Mouse (Mus musculus) heart, embryonic 12.5 days (tissue): ENCODE data around the gene Ces2c. TPM values are rescaled to one million over a fixed set of nuclear protein-coding genes. Genes with fewer than 3 reads are reported as not detected.
"Not testable (repeated sequence)": the region's sequence is repeated elsewhere in the genome, so short reads cannot be mapped to it uniquely, and the experiment has no call there.

Experiments
- ATAC-seq: fragments of 200-750 bp; cut with Nextera tagmentation; 2 replicates; pipeline ENCODE4 v1.8.0; 2017; ENCODE audit warnings: moderate TSS enrichment, moderate library complexity; ENCODE audit not compliant: insufficient number of reproducible peaks, low FRiP score
- H3K27ac ChIP-seq: fragments of 300-500 bp; sonication (generic); 2 replicates; pipeline ENCODE4 v1.5.1; 2016; ENCODE audit warnings: mild to moderate bottlenecking, moderate library complexity; ENCODE audit not compliant: poor library complexity, severe bottlenecking
- H3K27me3 ChIP-seq: fragments of 300-500 bp; sonication (generic); replicated peaks from 2 replicates; pipeline ENCODE4 v1.6.1; 2016; ENCODE audit warnings: mild to moderate bottlenecking, moderate library complexity
- H3K36me3 ChIP-seq: fragments of 300-500 bp; sonication (generic); 2 replicates; pipeline ENCODE4 v1.6.1; 2016; ENCODE audit warnings: mild to moderate bottlenecking, moderate library complexity
- H3K4me1 ChIP-seq: fragments of 300-500 bp; sonication (generic); replicated peaks from 2 replicates; pipeline ENCODE4 v1.6.1; 2016; ENCODE audit warnings: mild to moderate bottlenecking
- H3K4me2 ChIP-seq: fragments of 300-500 bp; sonication (generic); 2 replicates; pipeline ENCODE4 v1.6.1; 2016; ENCODE audit warnings: mild to moderate bottlenecking, moderate library complexity
- H3K4me3 ChIP-seq: fragments of 300-500 bp; sonication (generic); 2 replicates; pipeline ENCODE4 v1.5.1; 2016; ENCODE audit warnings: mild to moderate bottlenecking
- H3K9ac ChIP-seq: fragments of 300-500 bp; sonication (generic); 2 replicates; pipeline ENCODE4 v1.6.1; 2016; ENCODE audit warnings: mild to moderate bottlenecking, moderate library complexity
- H3K9me3 ChIP-seq: fragments of 300-500 bp; sonication (generic); replicated peaks from 2 replicates; pipeline ENCODE4 v1.6.1; 2016; ENCODE audit warnings: mild to moderate bottlenecking, moderate library complexity
- WGBS: fragments of 180-500 bp; shearing (Covaris S2); methylation state at CpG from one replicate; pipeline ENCODE4 v1.1.7; 2016; 5-methylcytosine and 5-hydroxymethylcytosine counted together
- polyA plus RNA-seq: library from polyadenylated mRNA; unstranded; fragments of >200 nt; fragmentation: Nextera tagmentation; extraction: Ambion mirVana; gene quantifications from 2 replicates; pipeline ENCODE4 v1.2.1, GENCODE M21; 2016

Gene Ces2c
- polyA plus RNA-seq = not detected in 2 replicates

DNA sequence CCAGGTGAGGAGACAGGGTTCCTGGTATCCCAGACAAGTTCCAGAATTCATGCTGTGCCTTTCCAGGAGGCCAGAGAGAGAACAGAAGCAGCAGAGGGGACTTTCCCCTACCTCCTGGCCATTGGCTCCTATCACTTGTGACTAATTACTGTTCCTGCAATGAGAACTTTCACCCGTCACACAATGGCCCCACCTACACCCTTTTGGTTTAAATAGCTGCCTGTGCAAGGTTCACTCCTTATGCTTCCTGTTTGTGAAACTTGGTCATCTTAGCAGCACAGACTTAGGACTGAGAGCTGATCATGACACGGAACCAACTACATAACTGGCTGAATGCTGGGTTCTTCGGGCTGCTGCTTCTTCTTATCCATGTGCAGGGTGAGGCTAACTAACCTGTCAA lies at the start of gene Ces2c:
Ces2c (plus strand) TSS at position 238 of the 400 bp plus-strand sequence.
- no peaks in the 10 kb centered on the region for H3K9me3 ChIP-seq
- no peaks in the 10 kb centered on the region for H3K4me1 ChIP-seq
- no peak for ATAC-seq
- 68% methylated on average over 3 of the region's 3 CpGs for WGBS
- no peak within 1 kb of the TSS for H3K9ac ChIP-seq
- no peak within 1 kb of the TSS for H3K4me3 ChIP-seq
- H3K36me3 ChIP-seq = no peaks in the 10 kb centered on the region
- H3K27me3 ChIP-seq = no peaks in the 10 kb centered on the region
- no peak within 1 kb of the TSS for H3K4me2 ChIP-seq
- no peak within 1 kb of the TSS for H3K27ac ChIP-seq

DNA sequence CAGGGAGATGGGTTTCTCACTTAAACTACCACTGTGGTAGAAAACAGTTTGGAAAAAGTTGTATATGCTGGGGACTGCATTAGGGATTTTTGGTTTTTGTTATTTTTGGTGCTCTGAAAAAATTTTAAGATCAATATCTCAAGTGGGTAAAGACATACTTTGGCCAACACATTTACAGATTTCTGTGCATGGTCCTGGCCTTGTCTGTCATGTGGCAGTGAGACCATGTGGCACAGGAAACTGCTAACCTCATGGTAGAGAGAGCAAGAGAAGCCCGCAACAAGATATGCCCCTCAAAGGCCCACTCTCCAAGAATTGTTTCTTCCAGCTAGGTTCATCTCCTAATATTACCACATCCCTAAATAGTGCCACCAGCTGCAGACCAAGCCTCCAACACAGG lies 47.5 kb upstream of the Ces2c start:
- H3K27ac ChIP-seq = no peak overlapping the region
- H3K27me3 ChIP-seq = no peaks in the 10 kb centered on the region
- ATAC-seq = no peak
- H3K4me3 ChIP-seq = no peak overlapping the region
- H3K36me3 ChIP-seq = no peaks in the 10 kb centered on the region
- WGBS = 81% methylated on average over 1 of the region's 1 CpGs
- no peaks in the 10 kb centered on the region for H3K4me1 ChIP-seq
- H3K4me2 ChIP-seq = no peak overlapping the region
- no peaks in the 10 kb centered on the region for H3K9me3 ChIP-seq
- no peak overlapping the region for H3K9ac ChIP-seq

DNA sequence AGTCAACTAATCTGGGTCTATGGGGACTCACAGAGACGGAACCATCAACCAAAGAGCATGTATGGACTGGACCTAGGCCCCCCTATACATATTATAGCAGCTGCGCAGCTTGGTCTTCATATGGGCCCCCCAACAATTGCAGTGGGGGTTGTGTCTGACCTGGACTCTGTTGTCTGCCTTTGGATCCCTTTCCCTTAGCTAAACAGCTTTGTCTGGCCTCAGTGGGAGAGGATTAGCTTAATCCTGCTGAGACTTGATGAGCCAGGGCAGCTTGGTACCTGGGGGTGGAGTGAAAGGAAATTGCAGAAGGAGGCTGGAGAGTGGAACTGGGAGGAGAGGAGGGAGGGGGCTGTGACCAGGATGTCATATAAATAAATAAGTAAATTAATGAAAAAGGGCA lies 40.7 kb upstream of the Ces2c start:
- H3K27me3 ChIP-seq = no peaks in the 10 kb centered on the region
- no peaks in the 10 kb centered on the region for H3K4me1 ChIP-seq
- no peak overlapping the region for H3K4me3 ChIP-seq
- WGBS = 33% methylated on average over 2 of the region's 2 CpGs
- no peak overlapping the region for H3K27ac ChIP-seq
- no peak overlapping the region for H3K4me2 ChIP-seq
- H3K36me3 ChIP-seq = no peaks in the 10 kb centered on the region
- no peak overlapping the region for H3K9ac ChIP-seq
- H3K9me3 ChIP-seq = no peaks in the 10 kb centered on the region
- no peak for ATAC-seq

DNA sequence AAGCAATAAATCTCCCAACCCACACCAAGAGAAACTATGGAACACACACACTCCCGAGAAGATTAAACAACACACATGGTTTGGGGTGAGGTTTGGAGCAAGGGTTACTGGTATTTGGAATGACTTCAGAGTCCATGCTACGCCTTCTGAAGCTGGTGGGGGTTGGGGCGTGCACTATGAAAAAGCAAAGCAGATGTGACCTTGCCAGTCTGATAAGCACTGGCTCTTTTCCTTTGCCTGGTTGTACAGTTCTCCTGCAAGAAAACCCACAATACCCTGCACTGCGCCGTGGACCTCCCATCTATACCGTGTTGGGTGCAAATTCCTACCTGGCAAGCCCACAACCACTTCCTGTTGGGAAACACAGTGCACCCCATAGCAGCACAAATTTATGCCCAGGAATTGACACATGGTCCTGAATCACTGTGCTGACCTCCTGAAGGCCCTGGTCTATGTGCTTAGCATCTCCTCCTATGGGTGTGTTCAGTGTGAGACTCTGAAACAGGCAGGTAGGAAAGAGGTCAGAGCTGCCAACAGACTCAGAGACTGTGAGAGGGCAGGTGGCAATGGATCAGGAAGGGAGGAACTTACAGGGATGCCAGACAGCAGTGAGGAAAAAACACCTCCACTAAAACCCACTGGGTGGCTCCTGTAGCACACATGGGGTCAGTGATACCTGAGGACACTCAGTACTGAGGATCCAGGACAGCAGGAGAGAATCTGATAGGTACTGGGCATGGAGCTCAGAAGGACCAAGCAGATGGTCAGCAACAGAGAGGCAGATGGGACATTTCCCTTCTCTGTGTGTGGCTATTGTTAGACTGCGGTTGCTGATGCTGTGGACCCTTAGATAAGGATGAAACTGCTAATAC lies 38.1 kb upstream of the Ces2c start:
- H3K9ac ChIP-seq = no peak overlapping the region
- no peaks in the 10 kb centered on the region for H3K36me3 ChIP-seq
- no peaks in the 10 kb centered on the region for H3K9me3 ChIP-seq
- no peak overlapping the region for H3K27ac ChIP-seq
- H3K4me3 ChIP-seq = no peak overlapping the region
- no peaks in the 10 kb centered on the region for H3K4me1 ChIP-seq
- ATAC-seq = no peak
- no peak overlapping the region for H3K4me2 ChIP-seq
- H3K27me3 ChIP-seq = no peaks in the 10 kb centered on the region
- 75% methylated on average over 7 of the region's 7 CpGs for WGBS

DNA sequence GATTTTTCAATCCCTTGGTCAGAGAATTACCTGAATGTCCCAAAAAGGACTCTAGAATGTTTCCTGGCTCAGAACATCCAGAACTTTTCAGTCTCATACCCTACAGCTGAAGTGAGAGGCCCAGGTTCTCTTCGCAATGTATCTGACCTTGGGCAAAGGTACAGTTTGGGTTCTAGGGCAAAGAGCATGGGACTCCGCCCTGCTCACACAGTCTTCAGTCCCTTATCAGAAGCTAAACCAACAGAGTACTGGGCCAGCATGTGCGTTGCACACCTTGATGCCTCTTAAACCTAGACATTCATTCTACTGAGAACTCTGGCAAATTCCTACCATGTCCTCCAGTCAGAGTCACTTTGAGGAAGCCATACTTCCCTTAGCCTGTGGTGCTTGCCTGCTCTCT lies 37.4 kb upstream of the Ces2c start:
- H3K4me2 ChIP-seq = no peak overlapping the region
- no peak for ATAC-seq
- no peaks in the 10 kb centered on the region for H3K4me1 ChIP-seq
- H3K9me3 ChIP-seq = no peaks in the 10 kb centered on the region
- no peaks in the 10 kb centered on the region for H3K36me3 ChIP-seq
- no peak overlapping the region for H3K9ac ChIP-seq
- H3K4me3 ChIP-seq = no peak overlapping the region
- H3K27me3 ChIP-seq = no peaks in the 10 kb centered on the region
- no peak overlapping the region for H3K27ac ChIP-seq
- 82% methylated on average over 3 of the region's 3 CpGs for WGBS

DNA sequence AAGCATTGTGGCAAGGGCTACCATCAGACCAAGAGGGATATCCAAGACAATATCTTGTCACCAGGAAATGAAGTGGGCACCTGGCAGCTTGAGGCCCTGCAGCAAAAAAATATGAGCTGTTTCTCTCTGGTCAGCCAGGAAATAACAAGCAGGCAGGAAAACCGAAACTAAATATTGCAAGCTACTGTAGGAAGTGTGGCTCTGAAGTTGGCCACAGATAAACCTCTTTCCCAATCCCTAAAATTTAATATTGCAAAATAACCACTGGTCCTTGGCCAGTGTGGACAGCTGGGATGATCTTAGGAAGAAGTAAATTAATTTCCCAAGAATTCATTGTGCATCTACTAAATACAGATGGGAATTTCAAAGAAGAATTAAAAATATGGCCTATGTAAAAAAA lies 20.0 kb upstream of the Ces2c start:
- Histone ChIP-seq H3K9me3 (no peaks in the 10 kb centered on the region), H3K4me1 (no peaks in the 10 kb centered on the region), H3K36me3 (no peaks in the 10 kb centered on the region), H3K27ac (no peak overlapping the region), H3K4me3 (no peak overlapping the region), H3K9ac (no peak overlapping the region), H3K27me3 (no peaks in the 10 kb centered on the region), H3K4me2 (no peak overlapping the region)
- 61% methylated on average over 1 of the region's 1 CpGs for WGBS
- ATAC-seq = no peak

DNA sequence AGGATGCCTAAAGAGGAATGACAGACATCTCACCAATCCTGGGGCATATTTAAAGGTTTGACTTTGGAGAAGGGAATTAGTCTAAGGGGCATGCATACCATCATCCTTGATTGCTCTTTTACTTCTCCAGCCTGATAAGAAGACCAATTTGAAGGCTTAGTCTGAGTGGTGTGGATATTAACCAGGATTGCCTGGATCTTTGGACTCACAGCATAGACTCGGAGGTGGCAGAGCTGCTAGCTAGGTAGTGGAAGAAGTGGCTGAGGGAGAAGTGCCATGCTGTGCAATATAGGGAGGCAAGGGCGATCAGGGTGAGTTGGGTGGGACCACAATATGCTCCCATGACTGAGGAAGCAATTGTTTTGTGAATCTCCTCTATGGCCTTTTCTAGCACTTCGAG lies 18.6 kb upstream of the Ces2c start:
- no peak for ATAC-seq
- H3K4me2 ChIP-seq = no peak overlapping the region
- H3K27ac ChIP-seq = no peak overlapping the region
- H3K36me3 ChIP-seq = no peaks in the 10 kb centered on the region
- 62% methylated on average over 3 of the region's 3 CpGs for WGBS
- H3K4me1 ChIP-seq = no peaks in the 10 kb centered on the region
- H3K4me3 ChIP-seq = no peak overlapping the region
- H3K9me3 ChIP-seq = no peaks in the 10 kb centered on the region
- H3K27me3 ChIP-seq = no peaks in the 10 kb centered on the region
- H3K9ac ChIP-seq = no peak overlapping the region

DNA sequence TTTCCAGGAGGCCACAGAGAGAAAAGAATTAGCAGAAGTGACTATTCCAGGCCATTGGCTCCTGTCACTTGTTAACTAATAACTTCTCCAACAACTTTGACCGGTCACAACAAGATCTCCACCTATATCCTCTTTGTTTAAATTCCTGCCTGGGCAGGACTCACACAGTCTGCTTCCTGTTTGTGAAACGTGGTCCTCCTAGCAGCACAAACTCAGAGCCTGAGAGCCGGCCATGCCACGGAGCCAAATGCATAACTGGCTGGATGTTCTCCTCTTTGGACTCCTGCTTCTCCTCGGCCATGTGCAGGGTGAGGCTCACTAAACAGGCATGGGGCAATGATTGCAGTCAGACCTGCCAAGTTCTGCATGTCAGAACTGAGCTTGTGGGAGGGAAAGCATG lies 15.4 kb upstream of the Ces2c start, which contains the start of gene Ces2b:
Ces2b (plus strand) TSS at position 133 of the 400 bp plus-strand sequence.
- no peaks in the 10 kb centered on the region for H3K4me1 ChIP-seq
- no peaks in the 10 kb centered on the region for H3K9me3 ChIP-seq
- no peaks in the 10 kb centered on the region for H3K36me3 ChIP-seq
- H3K27me3 ChIP-seq = no peaks in the 10 kb centered on the region
- no peak for ATAC-seq
- H3K4me3 ChIP-seq = no peak within 1 kb of the TSS
- no peak within 1 kb of the TSS for H3K9ac ChIP-seq
- H3K4me2 ChIP-seq = no peak within 1 kb of the TSS
- 60% methylated on average over 5 of the region's 5 CpGs for WGBS
- H3K27ac ChIP-seq = no peak within 1 kb of the TSS

DNA sequence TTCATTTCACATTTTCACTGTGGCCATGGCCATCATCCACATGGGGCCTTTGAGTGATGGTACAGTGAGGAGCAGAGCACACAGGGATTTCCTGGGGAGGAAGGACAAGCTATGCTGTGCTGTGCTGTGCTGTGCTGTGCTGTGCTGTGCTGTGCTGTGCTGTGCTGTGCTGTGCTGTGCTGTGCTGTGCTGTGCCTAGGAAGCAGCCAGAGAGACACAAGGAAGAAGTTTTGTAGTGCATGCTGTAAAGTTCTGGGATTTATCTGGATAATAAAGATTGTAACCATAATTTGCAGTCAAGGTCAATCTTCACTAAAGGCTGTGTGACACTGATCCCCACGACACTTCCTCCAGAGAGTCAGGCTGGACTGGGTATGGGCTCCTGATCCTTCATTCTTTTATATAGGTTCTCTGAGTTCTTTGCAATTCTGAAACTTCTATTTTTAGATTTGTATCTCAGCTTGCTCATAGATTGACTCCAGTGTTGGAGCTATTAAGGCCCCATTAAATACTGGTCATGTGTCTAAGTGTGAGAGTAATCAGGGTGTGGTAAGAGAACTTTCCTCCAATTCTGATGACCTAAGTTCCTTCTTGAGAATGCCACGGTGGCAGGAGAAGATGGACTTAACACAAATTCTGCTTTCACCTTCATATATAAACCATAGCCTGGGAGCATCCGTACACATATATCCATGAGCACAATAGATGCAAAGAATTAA lies 5.3 kb upstream of the Ces2c start:
- no peak for ATAC-seq
- no peak overlapping the region for H3K27ac ChIP-seq
- no peaks in the 10 kb centered on the region for H3K9me3 ChIP-seq
- H3K4me2 ChIP-seq = no peak overlapping the region
- 80% methylated on average over 3 of the region's 3 CpGs for WGBS
- no peaks in the 10 kb centered on the region for H3K36me3 ChIP-seq
- H3K9ac ChIP-seq = no peak overlapping the region
- no peaks in the 10 kb centered on the region for H3K4me1 ChIP-seq
- no peak overlapping the region for H3K4me3 ChIP-seq
- H3K27me3 ChIP-seq = no peaks in the 10 kb centered on the region

DNA sequence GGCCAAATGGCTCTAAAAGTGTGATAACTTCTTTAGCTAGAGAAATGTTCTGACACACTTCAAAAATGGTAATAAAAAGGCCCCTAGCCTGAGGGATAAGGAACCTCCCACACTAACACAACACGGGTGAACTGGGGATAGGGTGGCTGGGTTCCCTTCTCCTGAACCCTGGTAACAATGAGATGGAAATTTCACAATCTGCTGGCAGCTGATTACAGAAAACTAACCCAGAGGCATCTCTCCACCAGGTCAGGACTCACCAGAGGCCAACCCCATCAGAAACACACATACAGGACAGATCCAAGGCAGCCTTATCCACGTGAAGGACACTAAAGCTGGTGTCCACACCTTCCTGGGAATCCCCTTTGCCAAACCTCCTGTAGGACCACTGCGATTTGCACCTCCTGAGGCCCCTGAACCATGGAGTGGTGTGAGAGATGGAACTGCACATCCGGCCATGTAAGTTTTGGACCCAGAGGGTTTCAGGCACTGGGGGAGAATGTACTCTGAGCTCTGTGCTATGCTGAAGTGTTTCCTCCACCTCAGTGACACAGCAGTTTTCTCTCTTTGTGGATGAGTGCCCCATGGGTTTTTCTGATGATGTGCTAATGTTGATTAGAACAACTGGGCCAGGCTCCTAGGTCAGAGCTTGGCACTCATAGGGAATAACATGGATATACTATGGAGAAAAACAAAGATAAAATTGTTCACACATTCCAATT lies 1.0 kb downstream of the Ces2c start:
- H3K9me3 ChIP-seq = no peaks in the 10 kb centered on the region
- H3K27me3 ChIP-seq = no peaks in the 10 kb centered on the region
- H3K4me1 ChIP-seq = no peaks in the 10 kb centered on the region
- H3K9ac ChIP-seq = no peak overlapping the region
- H3K4me2 ChIP-seq = no peak overlapping the region
- ATAC-seq = no peak
- 71% methylated on average over 4 of the region's 4 CpGs for WGBS
- H3K36me3 ChIP-seq = no peaks in the 10 kb centered on the region
- no peak overlapping the region for H3K27ac ChIP-seq
- H3K4me3 ChIP-seq = no peak overlapping the region

DNA sequence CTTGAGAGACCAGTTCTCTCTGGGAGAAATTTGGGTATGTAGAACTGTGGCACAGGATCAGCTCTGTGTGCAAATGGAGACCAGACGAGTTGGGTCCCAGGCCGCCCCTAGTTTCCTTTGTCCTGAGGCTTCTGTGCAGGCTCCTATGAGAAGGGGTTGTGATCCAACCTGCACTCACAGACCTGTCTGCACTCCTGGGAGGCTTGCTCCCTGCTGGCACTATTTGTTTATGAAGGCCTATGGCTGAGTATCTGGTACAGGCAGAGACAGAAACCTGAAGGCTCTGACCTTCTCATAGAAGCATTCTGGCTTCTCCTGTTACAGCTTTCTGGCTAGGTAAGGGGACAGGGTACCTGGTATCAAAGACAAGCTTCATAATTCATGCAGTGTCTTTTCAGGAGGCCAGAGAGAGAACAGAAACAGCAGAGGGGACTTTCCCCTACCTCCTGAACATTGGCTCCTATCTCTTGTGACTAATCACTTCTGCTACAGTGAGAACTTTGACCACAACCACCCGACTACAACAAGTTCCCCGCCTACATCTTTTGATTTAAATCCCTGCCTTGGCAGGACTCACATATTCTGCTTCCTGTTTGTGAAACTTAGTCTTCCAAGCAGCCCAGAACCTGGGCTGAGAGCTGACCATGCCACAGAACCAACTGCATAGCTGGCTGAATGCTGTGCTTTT lies 20.1 kb downstream of the Ces2c start:
- WGBS = no CpG with 5 or more reads among the region's 4 CpGs
- H3K4me3 ChIP-seq, H3K9ac ChIP-seq, ATAC-seq, H3K9me3 ChIP-seq, H3K27me3 ChIP-seq, H3K4me2 ChIP-seq, H3K4me1 ChIP-seq, H3K36me3 ChIP-seq, H3K27ac ChIP-seq: not testable (repeated sequence)
